Mouse (Mus musculus) stomach, postnatal 0 days (tissue): ENCODE data around the gene Alyref2.

ENCODE experiments used
- CTCF ChIP-seq: IDR thresholded peaks from 2 replicates; pipeline ENCODE4 v1.5.1; 2016; ENCODE audit warnings: antibody characterized with exemption, low read depth, mild to moderate bottlenecking, moderate library complexity
- EP300 ChIP-seq: optimal IDR thresholded peaks from 2 replicates; pipeline ENCODE3; 2016; ENCODE audit warnings: antibody characterized with exemption

- TF ChIP-seq CTCF (peak; percentile 40), EP300 (no peak)
Observed at GRCm38 (mm10) chr1:171454926-171455325, 48.4 kb upstream of the Alyref2 start.
